Mouse (Mus musculus): ENCODE data around the gene Pnpla3. TPM values are rescaled to one million over a fixed set of nuclear protein-coding genes. Genes with fewer than 3 reads are reported as not detected.

Pnpla3 gene
- total RNA-seq, 2 experiments from 2014 or later = 4.2 to 6.4 TPM

Small RNA genes lying within 50 kb of the gene (microRNA-seq; reads per million reads assigned to microRNA genes)
- gene Mir6392 = 0.83 reads per million

Other genes with a start within 250 kb of the Pnpla3 start
- gene Efcab6, start 102.5 kb upstream of the Pnpla3 start, total RNA-seq (2021) = not detected
- not detected for gene Sult4a1, start 62.1 kb upstream of the Pnpla3 start, total RNA-seq (2021)
- gene Pnpla5, start 44.7 kb upstream of the Pnpla3 start, total RNA-seq (2021) = not detected
- 100 to 1,000 TPM; 264 to 267 TPM for gene Samm50, start 24.4 kb downstream of the Pnpla3 start, total RNA-seq (2021)
- gene Parvb, start 64.2 kb downstream of the Pnpla3 start, total RNA-seq (2021) = 100 to 1,000 TPM; 147 to 154 TPM
- 1 to 10 TPM; 1.3 to 1.4 TPM for gene Parvg, start 156.2 kb downstream of the Pnpla3 start, total RNA-seq (2021)